Mouse (Mus musculus) CH12.LX (cell line): Measurements from ENCODE around the gene Sec31a.

Experiments used
- CTCF ChIP-seq, 2 experiments: IDR thresholded peaks in 1 of 2; conservative IDR thresholded peaks in 1 of 2; 2 replicates each; pipeline ENCODE4 v1.5.1; 2011 to 2012; ENCODE audit warnings: low read depth in 2 of 2, low read length in 2 of 2, improper control_type of control experiment in 1 of 2, inconsistent platforms in 1 of 2, mild to moderate bottlenecking in 1 of 2, moderate library complexity in 1 of 2
- E2F4 ChIP-seq: IDR thresholded peaks from 2 replicates; pipeline ENCODE4 v1.6.1; 2011; ENCODE audit warnings: low read depth, low read length, improper control_type of control experiment; ENCODE audit not compliant: insufficient replicate concordance
- HCFC1 ChIP-seq: IDR thresholded peaks from 2 replicates; pipeline ENCODE4 v1.6.1; 2012; ENCODE audit warnings: low read depth, mild to moderate bottlenecking, inconsistent platforms, low read length, improper control_type of control experiment
- MAX ChIP-seq: IDR thresholded peaks from 2 replicates; pipeline ENCODE4 v1.6.1; 2011; ENCODE audit warnings: low read length, improper control_type of control experiment
- POLR2A ChIP-seq: IDR thresholded peaks from 2 replicates; pipeline ENCODE4 v1.6.1; 2011; ENCODE audit warnings: low read depth, mild to moderate bottlenecking, improper control_type of control experiment, low read length
- UBTF ChIP-seq: IDR thresholded peaks from 2 replicates; pipeline ENCODE4 v1.6.1; 2012; ENCODE audit warnings: low read depth, mild to moderate bottlenecking, inconsistent platforms, low read length, improper control_type of control experiment, moderate library complexity

GRCm38 (mm10) chr5:100428031-100428733 lies 12.1 kb upstream of the Sec31a start:
- no peak for TF ChIP-seq CTCF (conservative IDR thresholded peaks at IDR 0.05 in 1 of 2, IDR thresholded peaks at IDR 0.05 in 1 of 2; ENCODE audit: low read depth in 2 of 2, low read length in 2 of 2)
- TF ChIP-seq MAX: no peak
- no peak for TF ChIP-seq E2F4
- no peak; the same call in 1 of the 2 replicates for TF ChIP-seq POLR2A
- TF ChIP-seq HCFC1: no peak
- TF ChIP-seq UBTF: no peak
